Mouse (Mus musculus) hindlimb bud, embryonic 11.5 days (tissue): ENCODE measurements around the gene Dusp18.
"Not testable (repeated sequence)": the region's sequence is repeated elsewhere in the genome, so short reads cannot be mapped to it uniquely, and the experiment has no call there.

Experiments
- DNase-seq: peaks from one replicate; pipeline ENCODE4 v3.0.0-alpha.2; 2012; ENCODE audit warnings: low read depth, low spot score; ENCODE audit errors: extremely low spot score

The Dusp18 gene

DNA sequence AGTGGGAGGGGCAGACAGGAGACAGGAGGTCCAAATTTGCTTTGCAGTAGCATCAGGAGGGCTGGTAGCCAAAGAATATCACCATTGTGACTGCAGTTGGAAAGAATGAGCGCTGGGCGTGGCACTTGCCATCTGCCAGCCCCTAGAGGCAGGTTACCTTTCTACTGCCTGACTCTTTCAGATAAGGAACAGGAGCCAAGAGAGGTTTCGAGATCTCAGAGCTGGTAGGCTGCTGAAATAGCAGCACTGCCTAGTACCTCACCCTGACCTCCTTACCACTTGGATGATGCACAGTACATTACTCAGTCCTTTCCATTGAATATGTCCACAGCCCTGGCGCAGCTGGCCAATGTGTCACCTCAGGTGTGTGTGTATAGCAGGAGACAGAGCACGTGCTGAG lies 7.7 kb upstream of the Dusp18 start:
- no peak for DNase-seq

DNA sequence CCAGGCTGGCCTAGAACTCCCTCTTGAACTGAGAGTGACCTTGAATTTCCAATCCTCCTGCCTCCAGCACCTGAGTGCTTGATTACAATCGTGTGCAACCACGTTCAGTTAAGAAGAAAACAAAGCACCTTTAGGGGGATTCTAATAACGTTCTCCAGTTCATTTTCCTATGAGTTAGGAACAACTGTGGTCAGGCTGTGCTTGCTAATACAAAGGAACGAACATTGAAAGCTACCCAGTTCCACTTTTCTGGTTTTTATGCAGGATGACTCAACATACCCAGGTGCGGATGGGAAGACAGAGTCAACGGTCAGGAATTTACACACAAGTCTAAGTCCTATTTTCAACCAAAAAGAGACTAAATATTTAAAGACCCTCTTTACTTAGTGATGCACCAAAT lies 1.1 kb upstream of the Dusp18 start:
- no peak for DNase-seq

DNA sequence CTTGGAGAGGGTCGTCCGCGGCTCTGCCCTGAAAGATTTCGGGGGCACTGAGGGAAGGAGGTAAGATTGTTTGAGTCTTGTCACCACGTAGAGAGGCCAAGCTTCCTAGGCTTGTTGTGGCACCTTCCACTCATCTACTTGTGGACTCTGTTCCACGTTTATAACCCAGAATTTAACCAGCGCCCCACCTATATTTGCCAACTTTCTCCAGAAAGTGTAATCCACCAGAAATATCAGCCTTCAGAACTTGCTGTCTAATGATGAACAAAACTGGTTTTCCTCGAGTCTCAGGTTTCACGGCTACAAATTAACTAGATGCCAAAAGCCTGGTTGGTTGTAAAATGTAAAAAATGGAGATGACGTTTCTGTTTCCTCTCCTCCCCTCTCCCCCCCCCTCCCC lies 418 bp downstream of the Dusp18 start:
- peak; percentile 39 for DNase-seq

DNA sequence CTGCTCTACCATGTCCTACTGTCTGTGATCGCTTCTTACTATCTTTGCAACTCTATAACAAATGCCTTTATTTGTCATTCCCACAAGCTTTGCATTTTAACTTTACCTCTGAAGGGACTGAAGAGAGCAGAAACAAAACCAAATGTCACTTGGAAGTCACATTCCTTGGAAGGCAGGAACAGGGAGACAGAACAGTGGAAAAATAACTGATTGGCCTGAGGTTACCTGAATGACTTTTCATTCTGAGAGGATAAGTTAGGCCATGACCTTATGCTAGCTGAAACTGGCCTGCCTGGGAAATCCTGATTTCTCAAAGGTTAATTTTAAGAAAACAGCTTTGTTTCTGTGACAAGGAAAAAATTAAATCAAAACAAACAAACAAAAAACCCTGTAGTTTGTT lies 893 bp downstream of the Dusp18 start:
- no peak for DNase-seq

DNA sequence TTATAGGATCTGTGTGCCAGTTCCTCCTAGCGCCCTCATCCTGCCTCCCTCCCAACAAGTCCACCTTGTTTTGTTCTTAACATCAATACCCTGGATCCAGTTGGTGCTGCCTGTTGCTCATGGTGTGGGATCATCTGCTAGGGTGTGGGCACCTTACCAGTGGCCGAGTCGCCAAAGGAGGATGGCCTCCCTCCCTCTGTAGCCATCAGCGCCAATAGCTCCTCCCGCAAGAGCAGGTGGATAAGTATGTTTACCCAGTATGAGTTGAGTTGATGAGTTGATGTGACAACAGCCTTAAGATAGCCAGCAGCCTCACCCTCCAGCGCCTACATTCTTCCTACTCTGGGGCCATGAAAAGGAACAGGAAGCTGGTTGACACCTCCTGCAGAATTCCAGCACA lies 5.3 kb downstream of the Dusp18 start:
- no peak for DNase-seq

DNA sequence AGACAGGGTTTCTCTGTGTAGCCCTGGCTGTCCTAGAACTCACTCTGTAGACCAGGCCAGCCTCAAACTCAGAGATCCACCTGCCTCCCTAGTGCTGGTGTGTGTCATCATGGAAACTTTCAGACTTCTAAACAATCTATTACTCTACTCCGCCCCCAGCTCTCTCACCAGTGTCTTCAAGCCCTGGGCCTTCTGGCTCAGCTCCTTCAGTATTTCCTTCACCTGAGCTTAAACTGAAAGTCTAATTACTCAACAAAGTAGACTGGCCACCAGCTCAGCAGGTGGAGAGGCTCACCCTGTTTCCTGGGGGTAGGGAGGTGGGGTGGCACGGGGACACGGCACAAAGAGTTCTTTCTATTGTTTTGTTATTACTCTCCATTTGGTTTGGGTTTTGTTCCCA lies 7.5 kb downstream of the Dusp18 start:
- no peak for DNase-seq

DNA sequence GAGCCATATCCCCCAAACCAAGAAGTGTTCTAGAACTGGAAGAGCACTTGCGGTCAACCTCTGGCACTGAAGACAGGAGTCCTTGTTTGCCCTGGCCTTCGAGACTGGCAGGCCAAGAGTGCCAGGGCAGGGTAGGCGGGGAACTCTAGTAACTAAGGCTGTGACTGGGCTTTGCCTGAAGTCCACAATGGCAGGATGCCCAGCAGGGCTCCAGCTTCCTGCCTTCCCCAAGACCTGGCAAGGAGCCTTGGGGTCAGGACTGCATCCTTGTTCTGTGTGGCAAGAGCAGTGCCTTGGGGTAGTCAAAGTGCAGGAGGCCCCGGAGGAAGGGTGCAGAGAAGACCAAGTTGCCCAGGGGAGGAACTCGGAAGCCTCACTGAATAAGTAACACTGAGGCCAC lies 8.0 kb downstream of the Dusp18 start:
- no peak for DNase-seq

DNA sequence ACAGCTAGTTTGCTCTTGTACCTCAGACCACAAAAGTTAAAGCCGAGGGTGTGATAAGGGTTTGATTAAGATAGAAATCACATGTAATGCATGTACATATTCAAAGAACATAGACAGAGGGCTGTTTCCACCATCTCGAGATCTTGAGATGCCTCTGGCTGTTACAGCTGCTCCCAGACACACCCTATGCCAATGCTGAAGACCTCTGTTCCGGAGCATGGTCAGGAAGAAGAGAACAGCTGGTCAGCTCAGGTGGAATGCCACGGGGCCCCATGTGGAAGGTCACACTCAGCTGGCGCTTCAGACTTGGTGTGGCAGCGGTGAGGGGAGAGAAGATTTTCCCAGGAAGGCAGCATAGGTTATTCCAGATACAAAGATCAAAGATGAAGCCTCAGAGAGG lies 9.6 kb downstream of the Dusp18 start:
- DNase-seq, result no peak

DNA sequence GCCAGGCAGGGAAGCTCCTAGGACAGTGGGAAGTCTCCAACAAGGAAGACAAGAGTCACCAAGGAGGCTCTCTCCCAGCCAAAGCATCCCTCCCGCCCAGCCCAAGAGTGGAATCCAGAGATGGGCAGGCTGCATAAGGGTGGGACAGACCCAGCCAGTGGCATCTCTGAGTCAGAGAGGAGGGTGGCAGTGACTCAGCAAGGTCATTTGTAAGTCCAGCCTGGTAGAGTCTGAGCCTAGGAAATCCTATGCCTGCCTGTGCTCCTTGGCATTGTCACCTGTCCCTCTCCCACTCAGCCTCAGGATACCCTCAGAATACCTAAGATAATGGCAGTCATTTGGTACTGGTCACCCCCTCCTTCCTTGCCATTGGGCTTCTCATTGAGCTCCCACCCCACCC lies 10.4 kb downstream of the Dusp18 start:
- DNase-seq, result no peak

DNA sequence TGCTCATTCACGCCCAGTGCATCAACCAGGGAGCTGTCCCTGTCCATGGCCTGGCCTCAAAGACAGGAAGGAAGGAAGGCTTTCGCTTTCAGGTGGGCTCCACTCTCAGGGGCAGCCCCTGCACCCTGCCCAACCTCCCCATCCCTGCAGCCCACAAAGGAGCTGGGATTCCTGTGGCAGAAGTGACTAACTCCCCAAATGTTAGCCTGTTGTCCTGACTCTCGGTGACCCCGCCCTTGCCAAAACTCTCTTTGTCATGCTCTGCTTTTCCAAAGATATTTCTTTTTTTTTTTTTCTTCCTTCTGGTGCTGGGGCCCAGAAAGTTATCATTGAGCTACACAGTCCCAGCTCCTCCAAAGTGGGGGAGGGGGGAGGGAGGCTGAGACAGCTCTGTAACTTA lies 14.2 kb downstream of the Dusp18 start:
- no peak for DNase-seq

DNA sequence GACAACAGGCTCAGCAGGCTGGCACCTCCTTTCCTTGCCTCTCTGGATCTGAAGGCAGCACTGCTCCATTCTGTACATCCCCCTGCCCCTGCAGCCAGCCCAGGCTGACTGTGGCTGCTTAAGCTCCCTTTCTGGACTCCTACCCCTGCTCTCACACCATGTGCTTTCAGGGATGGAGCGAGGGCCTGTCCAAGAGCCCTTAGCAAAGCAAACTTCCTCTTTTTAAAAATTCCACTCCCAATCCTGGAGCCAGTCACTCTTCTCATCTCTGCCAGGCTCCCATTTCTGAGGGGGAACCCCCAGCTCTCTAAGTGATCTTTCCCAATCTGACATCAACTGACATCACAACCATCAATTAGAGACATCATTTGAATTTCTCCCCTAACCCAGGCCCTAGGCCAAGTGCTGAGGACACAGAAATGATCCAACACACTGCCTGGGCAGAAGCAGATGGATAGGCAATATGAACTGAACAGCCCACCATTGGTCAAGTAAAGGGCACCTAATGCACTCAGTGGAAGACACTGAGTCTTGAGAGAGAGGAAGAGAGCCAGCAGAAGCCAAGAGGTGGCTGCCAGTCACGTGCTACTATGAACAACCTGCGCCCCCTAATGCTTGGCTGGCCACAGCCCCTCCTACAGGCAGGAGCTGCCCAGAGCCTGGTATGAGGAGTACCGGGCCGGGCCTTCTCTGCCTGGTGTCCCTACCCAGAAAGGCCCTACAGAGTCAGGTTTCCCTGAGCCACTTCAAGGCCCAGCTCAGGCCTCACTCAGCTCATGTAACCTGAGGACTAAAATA lies 15.7 kb downstream of the Dusp18 start:
- DNase-seq, result no peak

DNA sequence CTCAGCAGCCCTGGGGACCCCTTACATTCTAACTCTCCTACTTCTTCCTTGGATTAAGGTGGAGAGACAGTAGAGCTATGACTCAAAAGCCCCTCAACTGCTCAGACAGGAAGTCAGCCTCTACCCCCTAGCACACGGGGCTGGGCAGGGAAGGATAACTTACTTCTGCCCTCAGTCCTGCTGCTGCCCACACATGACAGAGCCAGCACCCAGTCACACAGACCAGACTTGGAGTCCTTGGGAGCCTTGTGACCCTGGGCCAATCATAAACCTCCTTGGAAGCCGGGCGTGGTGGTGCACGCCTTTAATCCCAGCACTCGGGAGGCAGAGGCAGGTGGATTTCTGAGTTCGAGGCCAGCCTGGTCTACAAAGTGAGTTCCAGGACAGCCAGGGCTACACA lies 16.4 kb downstream of the Dusp18 start:
- DNase-seq, result not testable (repeated sequence)

DNA sequence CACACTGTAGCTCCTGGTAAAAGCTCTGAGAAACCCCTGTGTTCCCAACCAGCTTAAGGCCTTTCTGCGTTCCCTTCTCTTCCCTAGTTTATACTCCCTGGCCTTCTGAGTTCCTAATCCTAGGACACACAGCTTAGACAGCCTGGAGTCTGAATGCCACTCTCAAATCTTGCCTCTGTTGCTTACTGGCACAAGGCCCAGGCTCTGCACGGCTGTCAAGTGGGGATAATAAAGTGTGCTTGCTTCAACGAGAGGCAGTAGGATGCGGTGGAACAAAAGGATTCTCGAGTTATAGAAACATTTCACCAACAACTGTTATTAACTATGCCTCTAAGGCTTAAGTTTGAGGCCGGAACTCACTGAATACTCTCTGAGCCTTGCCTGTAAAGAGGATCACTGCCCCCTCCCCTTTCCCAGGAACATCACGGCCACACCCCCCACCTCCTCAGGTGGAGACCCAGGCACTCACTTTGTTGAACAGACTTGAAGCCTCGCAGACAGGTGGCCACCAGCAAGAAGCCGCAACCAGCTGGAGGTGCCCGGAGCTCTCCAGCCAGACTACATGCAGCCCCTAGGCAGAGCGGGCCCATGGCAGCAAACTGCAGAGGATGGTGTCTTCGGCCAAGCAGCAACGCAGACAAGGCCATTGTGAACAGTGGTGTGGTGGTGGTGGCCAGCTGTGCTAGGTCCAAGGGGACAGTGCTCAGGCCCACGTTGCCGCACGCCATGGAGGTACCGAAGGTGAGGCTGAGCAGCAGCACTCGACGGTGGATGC lies 17.2 kb downstream of the Dusp18 start:
- no peak for DNase-seq

DNA sequence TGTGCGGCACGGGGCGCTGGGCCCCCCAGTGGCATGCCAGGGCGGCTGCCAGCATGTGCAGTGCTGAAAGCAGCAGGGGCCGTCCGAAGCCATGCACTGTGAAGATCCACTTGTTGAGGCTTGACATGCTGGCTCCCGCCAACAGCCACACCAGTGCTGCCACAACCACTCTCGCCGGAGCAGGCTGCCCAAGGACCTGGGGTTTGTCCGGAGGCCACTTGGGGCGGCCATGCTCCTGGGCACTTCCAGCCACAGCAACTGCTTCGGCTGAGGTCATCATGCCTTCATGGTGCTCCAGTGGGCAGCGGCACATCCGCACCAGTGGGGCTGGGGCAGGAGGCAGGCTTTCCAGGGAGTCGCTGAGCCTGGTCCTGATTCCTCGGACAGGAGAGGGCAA lies 17.8 kb downstream of the Dusp18 start:
- DNase-seq, result no peak

DNA sequence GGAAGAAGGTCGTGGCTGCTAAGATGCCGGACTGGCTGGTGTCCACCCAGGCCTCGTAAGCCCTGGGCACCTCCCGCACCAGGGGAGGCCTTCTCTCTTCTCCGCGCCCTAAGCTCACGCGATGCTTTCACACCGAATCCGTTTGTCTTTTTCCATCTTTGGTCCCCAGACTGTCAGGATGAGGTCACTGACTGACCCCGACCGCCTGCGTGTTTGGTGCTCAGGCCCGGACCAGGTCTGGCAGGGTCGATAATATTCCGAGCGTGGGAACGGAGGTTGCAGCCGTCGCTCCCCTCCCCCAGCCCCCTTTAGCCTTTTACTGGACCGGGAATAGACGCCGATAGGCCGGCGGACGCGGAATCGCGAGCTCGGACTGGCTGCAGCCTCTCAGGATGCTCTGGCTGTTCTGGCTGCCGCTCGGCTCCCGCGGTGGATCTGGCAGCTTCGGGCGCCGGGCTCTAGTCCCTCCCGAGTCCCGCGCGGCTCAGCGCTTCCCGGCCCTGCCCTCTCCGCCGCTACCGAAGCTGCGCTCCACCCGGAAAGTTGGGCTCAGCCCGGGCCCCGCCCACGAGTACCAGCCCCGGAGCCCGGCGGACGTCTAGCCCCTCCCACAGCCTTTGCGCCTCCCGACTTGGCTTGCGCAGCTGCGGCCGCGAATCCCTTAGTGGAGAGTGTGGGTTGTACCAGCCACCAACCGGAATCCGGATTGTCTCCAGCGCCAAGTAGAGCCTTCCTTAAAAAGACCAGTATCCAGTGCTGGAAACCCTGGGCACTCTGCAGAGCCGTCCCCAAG lies 18.5 kb downstream of the Dusp18 start:
- DNase-seq, result no peak

DNA sequence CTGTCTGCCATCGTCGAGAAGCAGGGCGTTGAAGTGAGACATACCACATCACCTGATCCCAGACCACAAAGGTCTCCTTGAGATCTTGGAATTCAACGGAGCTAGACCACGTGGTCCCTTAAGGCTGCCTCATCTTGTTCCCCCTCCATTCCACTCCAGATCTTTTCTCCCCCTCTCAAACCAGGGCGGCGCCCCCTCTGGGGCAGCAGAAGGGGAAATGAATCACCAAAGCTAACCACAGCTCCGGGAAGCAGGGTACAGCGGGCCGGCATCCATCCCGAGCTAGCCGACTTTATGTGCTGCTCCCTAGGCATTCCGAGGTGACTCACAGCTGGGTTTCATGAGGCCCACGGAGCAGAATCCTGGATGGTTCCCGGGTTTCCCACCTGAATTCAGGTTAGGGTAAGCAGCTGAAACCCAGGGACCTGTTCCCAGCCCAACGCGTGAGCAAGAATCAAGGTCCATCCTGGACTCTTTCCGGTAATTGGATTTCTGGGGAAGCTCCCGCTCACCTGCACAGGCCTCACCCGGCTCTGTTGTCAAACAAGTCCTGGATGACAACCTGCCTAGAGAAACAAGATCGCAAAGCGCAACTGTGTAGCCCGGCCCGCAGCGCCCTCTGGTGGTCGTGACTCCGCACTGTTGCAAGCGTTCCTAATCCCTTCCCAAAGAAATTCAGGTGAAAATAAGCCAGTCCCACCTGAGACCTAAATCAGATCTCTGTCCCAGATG lies 19.2 kb downstream of the Dusp18 start, which contains the start of gene Slc35e4:
Gene Slc35e4 (minus strand): TSS at position 556 of the 732 bp plus-strand sequence.
- DNase-seq, result peak; percentile 49

DNA sequence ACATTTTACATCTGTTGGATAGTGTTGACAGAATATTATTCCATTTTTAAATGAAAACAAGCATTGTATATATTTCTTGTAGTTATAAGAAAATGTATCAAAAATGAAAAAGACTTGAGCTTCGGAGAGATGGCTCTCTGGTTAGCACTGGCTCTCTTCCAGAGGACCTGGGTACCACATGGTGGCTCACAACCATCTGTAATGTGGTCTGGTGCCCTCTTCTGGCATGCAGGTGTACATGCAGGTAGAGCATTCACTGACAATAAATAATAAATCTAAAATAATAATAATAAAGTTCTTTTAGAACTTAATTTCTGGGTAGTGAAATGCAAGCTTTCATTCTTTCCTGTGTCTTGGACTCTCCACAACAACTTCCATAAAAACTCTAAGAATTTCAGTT lies 23.7 kb downstream of the Dusp18 start:
- DNase-seq, result no peak

DNA sequence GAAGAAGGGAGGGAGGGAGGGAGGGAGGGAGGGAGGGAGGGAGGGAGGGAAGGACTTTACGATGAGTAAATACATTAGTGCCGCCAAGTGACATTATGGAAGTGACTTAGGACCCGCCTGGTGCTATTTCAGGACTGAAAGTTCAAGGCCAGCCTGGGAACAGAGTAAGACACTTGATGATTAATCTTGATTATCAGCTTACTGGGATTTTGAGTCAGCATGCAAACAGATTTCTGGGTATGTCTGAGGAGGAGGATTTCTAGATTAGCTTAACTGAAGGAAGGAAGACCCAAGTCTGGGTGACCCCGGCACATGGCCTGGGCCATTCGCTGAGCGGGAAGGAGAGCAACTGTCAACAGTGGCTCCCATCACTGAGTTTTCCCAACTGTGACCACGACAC lies 25.4 kb downstream of the Dusp18 start:
- DNase-seq, result no peak

DNA sequence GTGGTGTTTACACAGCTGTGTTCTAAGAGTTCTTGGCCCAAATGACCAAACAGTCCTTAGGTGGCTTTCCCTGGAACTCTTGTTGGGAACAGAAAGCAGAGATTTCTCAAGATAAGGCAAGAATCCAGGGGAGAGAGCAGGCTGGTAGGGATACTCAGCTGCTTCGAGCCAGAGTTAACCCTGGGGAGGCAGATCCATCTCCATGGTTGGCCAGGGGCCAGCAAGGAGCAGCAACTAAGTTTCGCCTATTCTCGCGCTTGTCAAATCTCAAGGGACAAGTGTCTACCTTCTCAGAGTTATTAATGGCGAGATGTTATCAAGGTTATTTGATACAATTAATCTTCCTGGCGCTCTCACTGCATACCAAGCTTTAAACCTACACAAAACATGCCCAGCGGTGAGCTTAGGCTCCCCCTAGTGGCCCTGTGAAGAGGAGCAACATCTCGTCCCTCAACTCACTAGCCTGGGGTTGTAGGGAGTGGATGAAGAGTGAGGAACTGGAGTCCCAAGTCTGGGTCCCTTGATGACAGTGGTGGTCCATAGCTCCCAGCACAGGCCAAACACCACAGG lies 26.3 kb downstream of the Dusp18 start:
- DNase-seq, result no peak

DNA sequence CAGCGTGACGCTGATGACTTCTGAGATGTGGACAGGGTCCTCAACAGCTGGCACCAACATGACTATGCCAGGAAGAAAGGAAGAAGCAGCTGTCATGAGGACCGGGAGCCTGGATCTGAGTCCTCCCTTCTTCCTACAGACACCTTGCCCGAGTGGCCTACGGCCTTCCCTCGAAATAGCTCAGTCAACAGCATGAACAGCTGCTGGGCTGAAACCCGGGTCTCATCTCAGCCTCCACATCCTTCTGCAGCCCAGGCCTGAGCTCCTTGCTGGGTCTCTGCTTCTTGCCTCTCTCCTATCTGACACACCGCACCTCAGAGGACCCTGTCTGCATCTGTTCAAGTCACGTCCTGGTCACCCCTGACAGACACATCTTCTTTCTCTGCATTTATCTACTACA lies 27.1 kb downstream of the Dusp18 start:
- DNase-seq, result no peak

DNA sequence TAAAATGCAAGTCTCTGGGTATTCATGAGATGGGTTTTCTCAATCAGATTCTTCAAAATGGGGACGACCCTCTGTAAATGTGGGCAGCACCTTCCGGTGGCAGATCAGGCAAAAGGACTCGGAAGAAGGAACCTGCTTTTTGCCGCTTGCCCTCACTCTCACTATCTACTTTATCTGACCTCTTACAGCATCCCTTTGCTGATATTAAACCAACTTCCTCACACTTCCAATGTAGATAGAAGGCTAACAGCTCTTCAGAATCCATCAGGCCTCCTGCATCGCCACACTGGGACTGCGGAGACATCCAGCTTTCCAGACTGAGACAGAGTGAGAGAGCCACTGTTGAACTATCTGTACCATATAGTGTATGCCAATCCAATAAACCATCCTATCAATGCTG lies 27.7 kb downstream of the Dusp18 start:
- no peak for DNase-seq
